Mouse (Mus musculus) ES-E14 (cell line): ENCODE measurements at regions not wholly inside any gene's neighbourhood (a gene's known extent, or its start where the extent isn't known, plus 50 kb on each side); places are given as distances from the start of the nearest gene placed in this dataset.

Experiments
- DNase-seq: peaks from one replicate; pipeline ENCODE4 v3.0.0-alpha.2; 2013; ENCODE audit warnings: low read depth, low spot score
- H3K27ac ChIP-seq: 2 replicates; pipeline ENCODE4 v1.5.1; 2012; ENCODE audit warnings: low read depth, mild to moderate bottlenecking, low read length, moderate library complexity, mixed read lengths; ENCODE audit not compliant: poor library complexity, insufficient read depth, severe bottlenecking
- H3K36me3 ChIP-seq: 2 replicates; pipeline ENCODE4 v1.6.1; 2012; ENCODE audit warnings: mild to moderate bottlenecking, low read length, moderate library complexity, mixed read lengths; ENCODE audit not compliant: control insufficient read depth, poor library complexity, insufficient read depth, severe bottlenecking
- H3K4me1 ChIP-seq, 2 experiments: fragments of 150-350 bp in 1 of 2; sonication (generic) in 1 of 2; 2 replicates each; pipeline ENCODE4 v1.6.1; 2012; ENCODE audit warnings: low read length in 2 of 2, mild to moderate bottlenecking in 1 of 2, mixed read lengths in 1 of 2; ENCODE audit not compliant: control insufficient read depth in 2 of 2, insufficient read depth in 2 of 2, poor library complexity in 1 of 2
- H3K4me3 ChIP-seq, 2 experiments: fragments of 150-350 bp in 1 of 2; sonication (generic) in 1 of 2; 2 replicates each; pipeline ENCODE4 v1.5.1; 2012; ENCODE audit warnings: low read length in 2 of 2, low read depth in 1 of 2, mild to moderate bottlenecking in 1 of 2, mixed read lengths in 1 of 2; ENCODE audit not compliant: insufficient read depth in 1 of 2, poor library complexity in 1 of 2, severe bottlenecking in 1 of 2
- H3K9ac ChIP-seq: 2 replicates; pipeline ENCODE4 v1.6.1; 2012; ENCODE audit warnings: low read depth, mild to moderate bottlenecking, low read length, mixed read lengths; ENCODE audit not compliant: poor library complexity, insufficient read depth, severe bottlenecking
- H3K9me3 ChIP-seq: fragments of 150-350 bp; sonication (generic); 2 replicates; pipeline ENCODE4 v1.6.1; 2012; ENCODE audit warnings: low read depth, mild to moderate bottlenecking, low read length; ENCODE audit not compliant: control insufficient read depth, insufficient read depth
- CHD2 ChIP-seq: IDR thresholded peaks from 2 replicates; pipeline ENCODE4 v1.6.1; 2014; ENCODE audit warnings: mild to moderate bottlenecking, low read depth, low read length, inconsistent platforms
- HCFC1 ChIP-seq: IDR thresholded peaks from 2 replicates; pipeline ENCODE4 v1.6.1; 2012; ENCODE audit warnings: low read length, inconsistent platforms, borderline replicate concordance; ENCODE audit not compliant: insufficient read depth
- MAFK ChIP-seq: IDR thresholded peaks from 2 replicates; pipeline ENCODE4 v1.6.1; 2014; ENCODE audit warnings: mild to moderate bottlenecking, low read depth, low read length, inconsistent platforms; ENCODE audit not compliant: insufficient read depth
- ZC3H11A ChIP-seq: IDR thresholded peaks from 2 replicates; pipeline ENCODE4 v1.6.1; 2012; ENCODE audit warnings: low read depth, mild to moderate bottlenecking, inconsistent platforms, low read length, borderline replicate concordance
- ZNF384 ChIP-seq: IDR thresholded peaks from 2 replicates; pipeline ENCODE4 v1.6.1; 2012; ENCODE audit warnings: low read depth, low read length, inconsistent platforms
- in situ Hi-C, 2 experiments: fragments of 600-800 bp; cut with MboI; formaldehyde crosslinking; loops; one replicate each; pipeline ENCODE4 v1.15.1; 2025; ENCODE audit warnings: low sequenced_read_pairs in 2 of 2, inconsistent platforms in 1 of 2; ENCODE audit not compliant: unreplicated experiment in 2 of 2

DNA sequence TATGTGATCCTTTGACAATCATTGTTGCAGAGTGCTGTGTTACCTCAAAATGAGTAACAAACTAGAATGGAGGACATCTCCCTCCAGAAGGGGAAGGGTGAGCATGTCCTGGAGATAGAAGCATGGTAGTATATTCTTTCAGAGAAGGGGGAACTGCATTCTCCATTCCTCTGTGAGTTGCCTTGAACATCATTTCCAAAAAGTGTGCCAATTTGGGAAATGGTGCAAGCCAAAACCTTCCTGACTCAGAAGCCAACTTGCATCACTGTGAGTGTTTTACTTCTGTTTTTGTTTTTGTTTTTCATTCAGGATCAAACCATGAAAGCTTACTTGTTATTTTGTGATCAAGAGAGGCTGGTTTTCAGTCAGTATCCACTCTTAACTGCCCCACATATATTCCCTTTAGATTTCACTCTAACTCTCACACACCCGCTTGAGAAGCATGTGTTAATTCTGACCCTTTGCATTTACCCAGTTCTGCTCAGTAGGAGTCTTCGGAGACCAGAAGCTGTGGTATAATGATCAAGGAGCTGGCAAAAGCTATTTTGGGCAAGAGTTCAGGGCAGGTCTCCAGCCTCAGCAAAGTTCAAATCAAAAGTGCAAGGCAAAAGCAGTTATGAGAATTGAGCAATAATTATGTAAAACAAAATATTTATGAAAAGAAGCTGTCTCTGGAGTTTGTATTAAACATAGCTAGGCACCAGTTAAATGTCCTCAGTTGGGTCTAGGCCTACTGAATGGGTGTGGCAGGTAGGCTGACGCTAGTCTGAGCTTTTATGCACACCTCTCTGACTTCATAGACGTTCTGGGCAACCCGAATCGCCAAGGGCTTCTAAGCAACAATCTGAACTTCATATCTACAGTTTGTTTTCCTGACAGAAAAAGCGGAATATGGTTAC lies 368.3 kb upstream of the Ctso start:
- Histone ChIP-seq H3K36me3 (no peaks in the 10 kb centered on the region), H3K4me3 (no peak overlapping the region), H3K4me1 (no peaks in the 10 kb centered on the region), H3K9ac (no peak overlapping the region), H3K9me3 (no peaks in the 10 kb centered on the region), H3K27ac (no peak overlapping the region)
- in situ Hi-C loops: no loop called here
- no peak for DNase-seq
- TF ChIP-seq HCFC1: no peak
- no peak for TF ChIP-seq ZNF384

DNA sequence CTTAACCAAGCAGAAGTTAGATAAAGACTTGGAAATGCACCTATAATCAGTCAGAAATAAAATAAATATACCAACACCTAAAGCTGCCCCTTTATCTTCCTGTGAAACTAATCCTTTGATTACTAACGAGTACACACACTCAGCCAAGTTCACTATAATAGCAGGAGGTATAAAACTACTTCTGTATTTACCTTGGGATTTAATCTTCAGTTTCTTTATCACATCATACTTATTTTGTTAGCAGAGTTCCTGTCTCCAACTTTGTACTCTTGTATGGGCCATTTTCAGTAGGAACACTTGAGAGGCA lies 367.7 kb upstream of the Ctso start:
- TF ChIP-seq ZC3H11A (no peak), ZNF384 (no peak), CHD2 (no peak), MAFK (no peak), HCFC1 (no peak)
- H3K27ac ChIP-seq: no peak overlapping the region
- H3K9me3 ChIP-seq: no peaks in the 10 kb centered on the region
- H3K4me1 ChIP-seq: no peaks in the 10 kb centered on the region
- no peak overlapping the region for H3K9ac ChIP-seq
- DNase-seq: no peak
- no peak overlapping the region for H3K4me3 ChIP-seq
- in situ Hi-C loops: no loop called here
- H3K36me3 ChIP-seq: no peaks in the 10 kb centered on the region

DNA sequence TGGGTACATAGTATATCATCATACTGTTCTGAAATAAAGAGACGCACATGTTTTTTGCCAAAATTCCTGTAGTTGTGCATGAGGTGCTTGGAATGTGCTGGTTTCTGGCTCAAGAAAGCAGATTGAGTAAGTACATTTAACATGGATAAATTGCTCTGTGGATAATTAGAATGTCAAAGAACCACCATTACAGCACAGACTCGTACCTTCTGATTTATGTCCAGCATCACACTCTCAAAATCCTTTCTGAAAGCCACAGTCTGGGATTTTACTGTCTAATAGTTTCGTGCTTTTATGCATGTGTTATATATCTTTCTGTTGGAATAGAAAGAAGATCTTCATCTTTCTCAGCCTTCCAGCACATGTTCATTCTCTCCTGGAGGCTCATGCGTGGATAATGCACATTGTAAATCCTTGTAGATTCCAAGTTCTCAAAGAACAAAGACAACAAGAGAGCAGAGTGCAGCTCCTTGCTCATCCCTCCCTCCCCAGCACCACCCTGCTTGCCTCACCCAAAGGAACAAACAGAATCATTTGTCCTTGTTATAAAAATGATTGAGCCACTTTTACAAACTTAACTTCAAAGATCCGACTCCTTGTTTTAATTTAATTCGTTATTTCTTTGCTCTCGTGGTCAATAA lies 348.9 kb upstream of the Ctso start:
- H3K9ac ChIP-seq: no peak overlapping the region
- no peak for DNase-seq
- H3K4me3 ChIP-seq: no peak overlapping the region
- no peaks in the 10 kb centered on the region for H3K36me3 ChIP-seq
- H3K27ac ChIP-seq: no peak overlapping the region
- in situ Hi-C loops: no loop called here
- H3K4me1 ChIP-seq: no peaks in the 10 kb centered on the region
- no peak for TF ChIP-seq ZC3H11A
- TF ChIP-seq ZNF384: no peak
- no peak for TF ChIP-seq CHD2
- no peak for TF ChIP-seq MAFK
- TF ChIP-seq HCFC1: no peak
- H3K9me3 ChIP-seq: no peaks in the 10 kb centered on the region

DNA sequence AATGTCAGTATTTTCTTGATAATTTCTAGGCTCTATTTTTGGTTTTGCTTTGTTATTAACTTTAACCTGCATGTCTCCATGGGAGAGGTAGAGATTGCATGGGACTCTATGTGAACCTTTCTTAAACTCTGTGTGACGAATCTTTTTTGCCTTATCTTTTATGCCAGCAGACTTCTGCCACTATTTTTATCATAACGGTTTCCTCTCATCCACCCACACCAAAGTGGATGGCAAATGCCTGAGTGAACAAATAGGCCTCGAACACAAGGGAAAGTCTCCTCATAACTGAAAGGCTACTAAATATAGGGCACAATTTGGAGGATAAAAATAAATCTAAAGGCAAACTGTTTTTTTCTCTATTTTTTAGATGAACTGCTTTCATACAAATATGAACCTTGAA lies 343.3 kb upstream of the Ctso start:
- H3K4me3 ChIP-seq: no peak overlapping the region
- DNase-seq: no peak
- no peak overlapping the region for H3K9ac ChIP-seq
- H3K4me1 ChIP-seq: no peaks in the 10 kb centered on the region
- no peaks in the 10 kb centered on the region for H3K36me3 ChIP-seq
- in situ Hi-C loops: no loop called here
- H3K9me3 ChIP-seq: no peaks in the 10 kb centered on the region
- TF ChIP-seq ZNF384 (no peak), HCFC1 (no peak), ZC3H11A (no peak), CHD2 (no peak), MAFK (no peak)
- no peak overlapping the region for H3K27ac ChIP-seq

DNA sequence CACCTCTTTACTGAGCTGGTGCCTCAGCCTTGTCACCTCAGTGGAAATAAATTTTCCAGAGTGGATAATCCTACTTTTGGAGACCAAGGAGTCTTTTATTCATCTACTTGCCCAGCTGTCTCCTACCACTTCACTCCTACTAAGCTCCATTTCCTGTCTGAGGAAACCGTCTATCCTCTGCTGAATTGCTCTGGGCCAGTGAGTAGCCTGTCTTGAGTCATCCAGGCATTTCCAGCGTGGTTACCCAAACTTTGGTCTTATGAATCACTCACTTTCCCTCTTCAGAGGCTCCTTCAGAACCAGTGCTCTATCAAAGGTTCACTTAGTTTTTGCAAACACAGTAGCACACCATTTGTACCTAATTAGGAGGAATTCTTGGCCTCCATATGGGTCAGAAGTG lies 303.2 kb upstream of the Ctso start:
- Histone ChIP-seq H3K9me3 (no peaks in the 10 kb centered on the region), H3K4me3 (no peak overlapping the region), H3K27ac (no peak overlapping the region), H3K9ac (no peak overlapping the region), H3K36me3 (no peaks in the 10 kb centered on the region), H3K4me1 (no peaks in the 10 kb centered on the region)
- no peak for DNase-seq
- in situ Hi-C loops: no loop called here
- TF ChIP-seq ZC3H11A (no peak), CHD2 (no peak), HCFC1 (no peak)
